Mouse (Mus musculus) forebrain, embryonic 15.5 days (tissue): ENCODE results near the gene Btn2a2. TPM values are rescaled to one million over a fixed set of nuclear protein-coding genes. Genes with fewer than 3 reads are reported as not detected.

Experiments used
- ATAC-seq: fragments of 200-750 bp; cut with Nextera tagmentation; replicated peaks from 2 replicates; pipeline ENCODE4 v1.8.0; 2017; ENCODE audit warnings: mild to moderate bottlenecking, moderate TSS enrichment, moderate library complexity
- H3K27ac ChIP-seq: fragments of 300-500 bp; sonication (generic); replicated peaks from 2 replicates; pipeline ENCODE4 v1.5.1; 2015; ENCODE audit warnings: mild to moderate bottlenecking, inconsistent platforms
- H3K27me3 ChIP-seq: fragments of 300-500 bp; sonication (generic); 2 replicates; pipeline ENCODE4 v1.6.1; 2015; ENCODE audit warnings: inconsistent platforms
- H3K36me3 ChIP-seq: fragments of 300-500 bp; sonication (generic); 2 replicates; pipeline ENCODE4 v1.6.1; 2015; ENCODE audit warnings: mild to moderate bottlenecking, inconsistent platforms
- H3K4me1 ChIP-seq: fragments of 300-500 bp; sonication (generic); 2 replicates; pipeline ENCODE4 v1.6.1; 2015; ENCODE audit warnings: inconsistent platforms
- H3K4me2 ChIP-seq: fragments of 300-500 bp; sonication (generic); replicated peaks from 2 replicates; pipeline ENCODE4 v1.6.1; 2015; ENCODE audit warnings: mild to moderate bottlenecking, inconsistent platforms
- H3K4me3 ChIP-seq: fragments of 300-500 bp; sonication (generic); 2 replicates; pipeline ENCODE4 v1.5.1; 2015; ENCODE audit warnings: mild to moderate bottlenecking, inconsistent platforms
- H3K9ac ChIP-seq: fragments of 300-500 bp; sonication (generic); replicated peaks from 2 replicates; pipeline ENCODE4 v1.6.1; 2015; ENCODE audit warnings: mild to moderate bottlenecking, inconsistent platforms
- H3K9me3 ChIP-seq: fragments of 300-500 bp; sonication (generic); 2 replicates; pipeline ENCODE4 v1.6.1; 2016; ENCODE audit warnings: inconsistent platforms
- WGBS: fragments of 180-500 bp; shearing (Covaris S2); methylation state at CpG from one replicate; pipeline ENCODE4 v1.1.7; 2015; ENCODE audit warnings: mixed read lengths; 5-methylcytosine and 5-hydroxymethylcytosine counted together
- polyA plus RNA-seq: library from polyadenylated mRNA; unstranded; fragments of >200 nt; fragmentation: Nextera tagmentation; extraction: Ambion mirVana; gene quantifications from 2 replicates; pipeline ENCODE4 v1.2.1, GENCODE M21; 2015

The Btn2a2 gene
- polyA plus RNA-seq, 1 experiment from 2014 or later = not detected

- no peaks in the 10 kb centered on the region for H3K27me3 ChIP-seq
- H3K36me3 ChIP-seq = no peaks in the 10 kb centered on the region
- peak; percentile 88 for ATAC-seq
- H3K4me2 ChIP-seq = peak within 1 kb of the TSS; percentile 82
- no peaks in the 10 kb centered on the region for H3K9me3 ChIP-seq
- peak within 1 kb of the TSS; percentile 58 for H3K4me3 ChIP-seq
- peaks cover 53% of the 10 kb centered on the region for H3K4me1 ChIP-seq
- peak within 1 kb of the TSS; percentile 78 for H3K9ac ChIP-seq
- H3K27ac ChIP-seq = peak within 1 kb of the TSS; percentile 99
- WGBS = under 1% methylated on average over 61 of the region's 70 CpGs
Observed at GRCm38 (mm10) chr13:23530901-23531875, 42.5 kb upstream of the Btn2a2 start, which contains the start of gene Hist1h4h. Gene Hist1h4h, plus strand, starts transcription at chr13:23531050.

- Histone ChIP-seq H3K9me3 (no peaks in the 10 kb centered on the region), H3K36me3 (no peaks in the 10 kb centered on the region), H3K4me1 (peaks cover 52% of the 10 kb centered on the region), H3K4me2 (peak overlapping the region; percentile 82), H3K27me3 (no peaks in the 10 kb centered on the region), H3K4me3 (peak overlapping the region; percentile 58), H3K27ac (peak overlapping the region; percentile 99), H3K9ac (peak overlapping the region; percentile 78)
- ATAC-seq = no peak
- under 1% methylated on average over 20 of the region's 20 CpGs for WGBS
Observed at GRCm38 (mm10) chr13:23530181-23530900, 41.7 kb upstream of the Btn2a2 start.

- no peak for ATAC-seq
- Histone ChIP-seq H3K4me2 (peak overlapping the region; percentile 82), H3K9me3 (no peaks in the 10 kb centered on the region), H3K4me3 (peak overlapping the region; percentile 58), H3K27ac (peak overlapping the region; percentile 99), H3K27me3 (no peaks in the 10 kb centered on the region), H3K4me1 (peaks cover 52% of the 10 kb centered on the region), H3K36me3 (no peaks in the 10 kb centered on the region), H3K9ac (peak overlapping the region; percentile 78)
- 23% methylated on average over 2 of the region's 2 CpGs for WGBS
Observed at GRCm38 (mm10) chr13:23529480-23530165, 41.0 kb upstream of the Btn2a2 start.

- 0 out of 2 replicates have a peak overlapping the region, but pooled peaks have one; percentile 2 for H3K4me2 ChIP-seq
- no peak overlapping the region; the same call in 1 of the 2 replicates for H3K4me3 ChIP-seq
- WGBS = 84% methylated on average over 5 of the region's 5 CpGs
Observed at GRCm38 (mm10) chr13:23529005-23529404, 40.3 kb upstream of the Btn2a2 start.

GRCm38 (mm10) chr13:23526312-23526711 lies 37.7 kb upstream of the Btn2a2 start:
- peaks cover 30% of the 10 kb centered on the region for H3K4me1 ChIP-seq
- H3K27me3 ChIP-seq = no peaks in the 10 kb centered on the region
- no peaks in the 10 kb centered on the region for H3K36me3 ChIP-seq
- H3K4me3 ChIP-seq = peak overlapping the region; percentile 49
- peak overlapping the region; percentile 58 for H3K9ac ChIP-seq
- H3K9me3 ChIP-seq = no peaks in the 10 kb centered on the region
- under 1% methylated on average over 17 of the region's 17 CpGs for whole genome bisulfite sequencing
- 0 out of 2 replicates have a peak, but pooled peaks have one; percentile 33 for ATAC-seq
- peak overlapping the region; percentile 46 for H3K4me2 ChIP-seq
- peak overlapping the region; percentile 89 for H3K27ac ChIP-seq

More at GRCm38 (mm10) chr13:23529005-23529404, 40.3 kb upstream of the Btn2a2 start:
- H3K9ac ChIP-seq = no peak overlapping the region
- H3K9me3 ChIP-seq = no peaks in the 10 kb centered on the region
- H3K27me3 ChIP-seq = no peaks in the 10 kb centered on the region
- no peaks in the 10 kb centered on the region for H3K36me3 ChIP-seq
- peaks cover 46% of the 10 kb centered on the region for H3K4me1 ChIP-seq
- no peak overlapping the region for H3K27ac ChIP-seq
- ATAC-seq = no peak

GRCm38 (mm10) chr13:23525901-23526300 lies 37.2 kb upstream of the Btn2a2 start:
- peaks cover 30% of the 10 kb centered on the region for H3K4me1 ChIP-seq
- no peak for ATAC-seq
- no peak overlapping the region for H3K27ac ChIP-seq
- 2% methylated on average over 10 of the region's 10 CpGs for WGBS
- no peaks in the 10 kb centered on the region for H3K27me3 ChIP-seq
- no peaks in the 10 kb centered on the region for H3K36me3 ChIP-seq
- no peaks in the 10 kb centered on the region for H3K9me3 ChIP-seq
- H3K9ac ChIP-seq = no peak overlapping the region; the same call in 1 of the 2 replicates
- H3K4me2 ChIP-seq = peak overlapping the region; percentile 46
- peak overlapping the region; percentile 49 for H3K4me3 ChIP-seq

GRCm38 (mm10) chr13:23524654-23525053 lies 36.0 kb upstream of the Btn2a2 start:
- H3K9ac ChIP-seq = no peak overlapping the region

GRCm38 (mm10) chr13:23523976-23524375 lies 35.3 kb upstream of the Btn2a2 start:
- H3K4me3 ChIP-seq = no peak overlapping the region
- no peaks in the 10 kb centered on the region for H3K9me3 ChIP-seq
- no peak overlapping the region for H3K9ac ChIP-seq
- 48% methylated on average over 5 of the region's 5 CpGs for WGBS
- no peak for ATAC-seq
- no peaks in the 10 kb centered on the region for H3K27me3 ChIP-seq
- no peak overlapping the region for H3K27ac ChIP-seq
- no peaks in the 10 kb centered on the region for H3K36me3 ChIP-seq
- peaks cover 23% of the 10 kb centered on the region for H3K4me1 ChIP-seq
- H3K4me2 ChIP-seq = no peak overlapping the region

More at GRCm38 (mm10) chr13:23524654-23525053, 36.0 kb upstream of the Btn2a2 start:
- Histone ChIP-seq H3K9me3 (no peaks in the 10 kb centered on the region), H3K4me1 (peaks cover 26% of the 10 kb centered on the region), H3K27me3 (no peaks in the 10 kb centered on the region), H3K4me3 (no peak overlapping the region), H3K4me2 (peak overlapping the region; percentile 17; the same call in 1 of the 2 replicates), H3K36me3 (no peaks in the 10 kb centered on the region), H3K27ac (no peak overlapping the region; the same call in 1 of the 2 replicates)
- WGBS = 9% methylated on average over 5 of the region's 5 CpGs
- peak; percentile 58 for ATAC-seq

- Histone ChIP-seq H3K4me3 (0 out of 2 replicates have a peak overlapping the region, but pooled peaks have one; percentile 5), H3K27ac (no peak overlapping the region), H3K4me2 (peak overlapping the region; percentile 14; the same call in 1 of the 2 replicates), H3K27me3 (no peaks in the 10 kb centered on the region), H3K9ac (no peak overlapping the region), H3K9me3 (no peaks in the 10 kb centered on the region), H3K4me1 (peaks cover 17% of the 10 kb centered on the region), H3K36me3 (no peaks in the 10 kb centered on the region)
- ATAC-seq = no peak
- WGBS = 1% methylated on average over 14 of the region's 14 CpGs
Observed at GRCm38 (mm10) chr13:23521703-23522102, 33.0 kb upstream of the Btn2a2 start.

GRCm38 (mm10) chr13:23519416-23519815 lies 30.8 kb upstream of the Btn2a2 start:
- H3K4me1 ChIP-seq = peaks cover 15% of the 10 kb centered on the region
- H3K27me3 ChIP-seq = no peaks in the 10 kb centered on the region
- H3K4me3 ChIP-seq = peak overlapping the region; percentile 47
- no peaks in the 10 kb centered on the region for H3K9me3 ChIP-seq
- ATAC-seq = 0 out of 2 replicates have a peak, but pooled peaks have one; percentile 26
- H3K4me2 ChIP-seq = peak overlapping the region; percentile 73
- H3K27ac ChIP-seq = no peak overlapping the region
- no peaks in the 10 kb centered on the region for H3K36me3 ChIP-seq
- WGBS = under 1% methylated on average over 10 of the region's 10 CpGs
- H3K9ac ChIP-seq = no peak overlapping the region

- Histone ChIP-seq H3K9me3 (no peaks in the 10 kb centered on the region), H3K27ac (no peak overlapping the region), H3K4me1 (peaks cover 15% of the 10 kb centered on the region), H3K4me2 (peak overlapping the region; percentile 73), H3K27me3 (no peaks in the 10 kb centered on the region), H3K36me3 (no peaks in the 10 kb centered on the region), H3K4me3 (peak overlapping the region; percentile 47), H3K9ac (no peak overlapping the region)
- WGBS = under 1% methylated on average over 6 of the region's 6 CpGs
- ATAC-seq = peak; percentile 27
Observed at GRCm38 (mm10) chr13:23518885-23519284, 30.2 kb upstream of the Btn2a2 start.
